Mouse (Mus musculus) limb, embryonic 13.5 days (tissue): ENCODE results near the gene Olfml2b. TPM values are rescaled to one million over a fixed set of nuclear protein-coding genes. Genes with fewer than 3 reads are reported as not detected.

Experiments
- ATAC-seq: fragments of 200-750 bp; cut with Nextera tagmentation; 2 replicates; pipeline ENCODE4 v1.8.0; 2017; ENCODE audit warnings: low read depth, moderate number of reproducible peaks, moderate TSS enrichment; ENCODE audit not compliant: low FRiP score
- H3K27ac ChIP-seq: fragments of 300-500 bp; sonication (generic); 2 replicates; pipeline ENCODE4 v1.5.1; 2015; ENCODE audit warnings: inconsistent platforms, mild to moderate bottlenecking, moderate library complexity
- H3K27me3 ChIP-seq: fragments of 300-500 bp; sonication (generic); 2 replicates; pipeline ENCODE4 v1.6.1; 2015; ENCODE audit warnings: mild to moderate bottlenecking, inconsistent platforms
- H3K36me3 ChIP-seq: fragments of 300-500 bp; sonication (generic); 2 replicates; pipeline ENCODE4 v1.6.1; 2015; ENCODE audit warnings: inconsistent platforms, mild to moderate bottlenecking, moderate library complexity
- H3K4me1 ChIP-seq: fragments of 300-500 bp; sonication (generic); 2 replicates; pipeline ENCODE4 v1.6.1; 2015; ENCODE audit warnings: inconsistent platforms
- H3K4me2 ChIP-seq: fragments of 300-500 bp; sonication (generic); replicated peaks from 2 replicates; pipeline ENCODE4 v1.6.1; 2015; ENCODE audit warnings: inconsistent platforms, mild to moderate bottlenecking, moderate library complexity
- H3K4me3 ChIP-seq: fragments of 300-500 bp; sonication (generic); 2 replicates; pipeline ENCODE4 v1.5.1; 2015; ENCODE audit warnings: moderate library complexity, mild to moderate bottlenecking, inconsistent platforms
- H3K9ac ChIP-seq: fragments of 300-500 bp; sonication (generic); 2 replicates; pipeline ENCODE4 v1.6.1; 2015; ENCODE audit warnings: mild to moderate bottlenecking, inconsistent platforms
- H3K9me3 ChIP-seq: fragments of 300-500 bp; sonication (generic); 2 replicates; pipeline ENCODE4 v1.6.1; 2016; ENCODE audit warnings: inconsistent platforms
- WGBS: fragments of 180-500 bp; shearing (Covaris S2); methylation state at CpG from one replicate; pipeline ENCODE4 v1.1.7; 2015; 5-methylcytosine and 5-hydroxymethylcytosine counted together
- polyA plus RNA-seq: library from polyadenylated mRNA; unstranded; fragments of >200 nt; fragmentation: Nextera tagmentation; extraction: Ambion mirVana; gene quantifications from 2 replicates; pipeline ENCODE4 v1.2.1, GENCODE M21; 2015

The Olfml2b gene
- polyA plus RNA-seq, 1 experiment from 2014 or later: 49.2 TPM

- Histone ChIP-seq H3K27ac (no peak overlapping the region), H3K9ac (no peak overlapping the region), H3K27me3 (no peaks in the 10 kb centered on the region), H3K36me3 (no peaks in the 10 kb centered on the region), H3K4me1 (no peaks in the 10 kb centered on the region), H3K4me3 (no peak overlapping the region), H3K4me2 (no peak overlapping the region), H3K9me3 (peaks cover 6% of the 10 kb centered on the region)
- ATAC-seq: no peak
- WGBS: 65% methylated on average over 2 of the region's 2 CpGs
Measured at GRCm38 (mm10) chr1:170619686-170620374, 24.5 kb upstream of the Olfml2b start.

- ATAC-seq: no peak
- H3K4me2 ChIP-seq: no peak overlapping the region
- WGBS: 62% methylated on average over 5 of the region's 5 CpGs
Measured at GRCm38 (mm10) chr1:170622934-170623333, 21.4 kb upstream of the Olfml2b start.

GRCm38 (mm10) chr1:170623432-170623831 is 20.9 kb upstream of the Olfml2b start:
- Histone ChIP-seq H3K36me3 (no peaks in the 10 kb centered on the region), H3K27ac (no peak overlapping the region), H3K4me2 (no peak overlapping the region), H3K9me3 (peaks cover 6% of the 10 kb centered on the region), H3K9ac (no peak overlapping the region), H3K27me3 (no peaks in the 10 kb centered on the region), H3K4me3 (no peak overlapping the region), H3K4me1 (no peaks in the 10 kb centered on the region)
- no peak for ATAC-seq
- 100% methylated on average over 1 of the region's 1 CpGs for WGBS

More at GRCm38 (mm10) chr1:170622934-170623333, 21.4 kb upstream of the Olfml2b start:
- no peaks in the 10 kb centered on the region for H3K27me3 ChIP-seq
- no peak overlapping the region for H3K4me3 ChIP-seq
- no peaks in the 10 kb centered on the region for H3K36me3 ChIP-seq
- H3K9ac ChIP-seq: no peak overlapping the region
- no peaks in the 10 kb centered on the region for H3K4me1 ChIP-seq
- H3K9me3 ChIP-seq: peaks cover 6% of the 10 kb centered on the region
- H3K27ac ChIP-seq: no peak overlapping the region

- no peak overlapping the region for H3K4me2 ChIP-seq
- H3K9me3 ChIP-seq: no peaks in the 10 kb centered on the region
- H3K27me3 ChIP-seq: no peaks in the 10 kb centered on the region
- H3K4me1 ChIP-seq: no peaks in the 10 kb centered on the region
- WGBS: 87% methylated on average over 4 of the region's 4 CpGs
- no peaks in the 10 kb centered on the region for H3K36me3 ChIP-seq
- H3K4me3 ChIP-seq: no peak overlapping the region
- no peak overlapping the region for H3K9ac ChIP-seq
- no peak overlapping the region for H3K27ac ChIP-seq
- no peak for ATAC-seq
Measured at GRCm38 (mm10) chr1:170630489-170630888, 13.8 kb upstream of the Olfml2b start.

- Histone ChIP-seq H3K9ac (no peak overlapping the region), H3K36me3 (no peaks in the 10 kb centered on the region), H3K27ac (no peak overlapping the region), H3K9me3 (no peaks in the 10 kb centered on the region), H3K4me2 (no peak overlapping the region), H3K4me3 (no peak overlapping the region), H3K4me1 (no peaks in the 10 kb centered on the region), H3K27me3 (no peaks in the 10 kb centered on the region)
- no peak for ATAC-seq
- WGBS: 94% methylated on average over 5 of the region's 5 CpGs
Measured at GRCm38 (mm10) chr1:170631571-170631970, 12.8 kb upstream of the Olfml2b start.

GRCm38 (mm10) chr1:170632385-170632784 is 11.9 kb upstream of the Olfml2b start:
- Histone ChIP-seq H3K36me3 (no peaks in the 10 kb centered on the region), H3K9me3 (no peaks in the 10 kb centered on the region), H3K4me2 (no peak overlapping the region), H3K4me1 (no peaks in the 10 kb centered on the region), H3K4me3 (no peak overlapping the region), H3K27ac (no peak overlapping the region), H3K9ac (no peak overlapping the region), H3K27me3 (no peaks in the 10 kb centered on the region)
- peak; percentile 59; the same call in 1 of the 2 replicates for ATAC-seq
- WGBS: 13% methylated on average over 3 of the region's 3 CpGs

GRCm38 (mm10) chr1:170632856-170633255 is 11.5 kb upstream of the Olfml2b start:
- Histone ChIP-seq H3K4me2 (no peak overlapping the region), H3K27me3 (no peaks in the 10 kb centered on the region), H3K9ac (no peak overlapping the region), H3K27ac (no peak overlapping the region), H3K4me1 (no peaks in the 10 kb centered on the region), H3K4me3 (no peak overlapping the region), H3K36me3 (no peaks in the 10 kb centered on the region), H3K9me3 (no peaks in the 10 kb centered on the region)
- WGBS: 68% methylated on average over 4 of the region's 4 CpGs
- no peak for ATAC-seq

- H3K4me1 ChIP-seq: peaks cover 20% of the 10 kb centered on the region
- H3K9me3 ChIP-seq: peaks cover 3% of the 10 kb centered on the region; the same call in 1 of the 2 replicates
- H3K27ac ChIP-seq: peak overlapping the region; percentile 74; the same call in 1 of the 2 replicates
- no peaks in the 10 kb centered on the region for H3K27me3 ChIP-seq
- no peak overlapping the region for H3K4me3 ChIP-seq
- H3K9ac ChIP-seq: no peak overlapping the region
- H3K4me2 ChIP-seq: no peak overlapping the region
- 46% methylated on average over 7 of the region's 7 CpGs for WGBS
- H3K36me3 ChIP-seq: no peaks in the 10 kb centered on the region
- peak; percentile 77 for ATAC-seq
Measured at GRCm38 (mm10) chr1:170638941-170639340, 5.4 kb upstream of the Olfml2b start.

- Histone ChIP-seq H3K27me3 (no peaks in the 10 kb centered on the region), H3K4me2 (peak overlapping the region; percentile 82), H3K4me1 (peaks cover 43% of the 10 kb centered on the region), H3K36me3 (peaks cover 23% of the 10 kb centered on the region), H3K4me3 (peak overlapping the region; percentile 62), H3K27ac (peak overlapping the region; percentile 53), H3K9ac (peak overlapping the region; percentile 76), H3K9me3 (peaks cover 3% of the 10 kb centered on the region; the same call in 1 of the 2 replicates)
- WGBS: 46% methylated on average over 15 of the region's 15 CpGs
- no peak for ATAC-seq
Measured at GRCm38 (mm10) chr1:170645896-170646605, 1.7 kb downstream of the Olfml2b start.

- Histone ChIP-seq H3K36me3 (peaks cover 24% of the 10 kb centered on the region), H3K4me3 (peak overlapping the region; percentile 62), H3K27me3 (no peaks in the 10 kb centered on the region), H3K4me1 (peaks cover 50% of the 10 kb centered on the region), H3K9ac (no peak overlapping the region), H3K4me2 (peak overlapping the region; percentile 82), H3K27ac (peak overlapping the region; percentile 53; the same call in 1 of the 2 replicates), H3K9me3 (no peaks in the 10 kb centered on the region)
- no peak for ATAC-seq
- 71% methylated on average over 9 of the region's 9 CpGs for WGBS
Measured at GRCm38 (mm10) chr1:170646606-170647287, 2.4 kb downstream of the Olfml2b start.

- H3K36me3 ChIP-seq: peaks cover 30% of the 10 kb centered on the region
- peak overlapping the region; percentile 25; the same call in 1 of the 2 replicates for H3K9ac ChIP-seq
- peak overlapping the region; percentile 62; the same call in 1 of the 2 replicates for H3K4me3 ChIP-seq
- peak overlapping the region; percentile 82 for H3K4me2 ChIP-seq
- WGBS: 85% methylated on average over 7 of the region's 7 CpGs
- no peaks in the 10 kb centered on the region for H3K27me3 ChIP-seq
- no peaks in the 10 kb centered on the region for H3K9me3 ChIP-seq
- peaks cover 50% of the 10 kb centered on the region for H3K4me1 ChIP-seq
- no peak overlapping the region for H3K27ac ChIP-seq
- ATAC-seq: no peak
Measured at GRCm38 (mm10) chr1:170647381-170647780, 3.0 kb downstream of the Olfml2b start.

GRCm38 (mm10) chr1:170647971-170648514 is 3.7 kb downstream of the Olfml2b start:
- Histone ChIP-seq H3K27ac (no peak overlapping the region), H3K4me1 (peaks cover 50% of the 10 kb centered on the region), H3K9me3 (no peaks in the 10 kb centered on the region), H3K27me3 (no peaks in the 10 kb centered on the region), H3K4me3 (no peak overlapping the region), H3K4me2 (peak overlapping the region; percentile 82), H3K36me3 (peaks cover 36% of the 10 kb centered on the region), H3K9ac (peak overlapping the region; percentile 25; the same call in 1 of the 2 replicates)
- no peak for ATAC-seq
- WGBS: 66% methylated on average over 6 of the region's 6 CpGs
